Mouse (Mus musculus) lung, adult 10 weeks (tissue): Measurements from ENCODE around the gene Dtx2. TPM values are rescaled to one million over a fixed set of nuclear protein-coding genes. Genes with fewer than 3 reads are reported as not detected.

Source experiments
- polyA plus RNA-seq: library from polyadenylated mRNA; stranded (reverse); fragments of 350-450 nt; fragmentation: Illumina TruSeq; extraction: RNeasy Lipid Tissue Mini Kit (QIAGEN cat#74804); gene quantifications from one replicate; pipeline ENCODE4 v1.2.3, GENCODE M21; 2014; ENCODE audit warnings: low read depth, low replicate concordance; ENCODE audit not compliant: insufficient read depth

The Dtx2 gene
- 9.9 TPM for polyA plus RNA-seq

GRCm38 (mm10) chr5:135994725-135995687, at the start of gene Dtx2:
TSS of gene Dtx2 (plus strand) at chr5:135994800.

GRCm38 (mm10) chr5:135974365-135974764, 20.2 kb upstream of the Dtx2 start, which contains the start of gene Ssc4d:
TSS of gene Ssc4d (minus strand) at chr5:135974531.

GRCm38 (mm10) chr5:135979904-135980303, 14.7 kb upstream of the Dtx2 start, which contains the start of gene Zp3:
TSS of gene Zp3 (plus strand) at chr5:135980099.

GRCm38 (mm10) chr5:136038258-136039214, 43.9 kb downstream of the Dtx2 start, which contains the start of gene Upk3b:
TSS of gene Upk3b (plus strand) at chr5:136038496.

GRCm38 (mm10) chr5:136054301-136055077, 59.9 kb downstream of the Dtx2 start, which contains the start of gene Upk3bl:
TSS of gene Upk3bl (plus strand) at chr5:136054492.

Other genes with a start within 250 kb of the Dtx2 start
- gene Styxl1, start 216.4 kb upstream of the Dtx2 start, polyA plus RNA-seq: 2.5 TPM
- 172 TPM for gene Mdh2, start 216.3 kb upstream of the Dtx2 start, polyA plus RNA-seq
- gene Srrm3, start 187.9 kb upstream of the Dtx2 start, polyA plus RNA-seq: not detected
- 179 TPM for gene Hspb1, start 106.9 kb upstream of the Dtx2 start, polyA plus RNA-seq
- gene Ywhag, start 60.2 kb upstream of the Dtx2 start, polyA plus RNA-seq: 53.1 TPM
- gene Ssc4d, start 20.3 kb upstream of the Dtx2 start, polyA plus RNA-seq: 1.0 TPM
- gene Zp3, start 14.7 kb upstream of the Dtx2 start, polyA plus RNA-seq: not detected
- gene Upk3b, start 43.7 kb downstream of the Dtx2 start, polyA plus RNA-seq: 31.1 TPM
- gene Upk3bl, start 59.7 kb downstream of the Dtx2 start, polyA plus RNA-seq: not detected
- 7.2 TPM for gene Rasa4, start 89.1 kb downstream of the Dtx2 start, polyA plus RNA-seq
- 83.0 TPM for gene Polr2j, start 121.8 kb downstream of the Dtx2 start, polyA plus RNA-seq
- gene Lrwd1, start 141.3 kb downstream of the Dtx2 start, polyA plus RNA-seq: 11.3 TPM
- 7.6 TPM for gene Alkbh4, start 141.3 kb downstream of the Dtx2 start, polyA plus RNA-seq
- gene Orai2, start 175.9 kb downstream of the Dtx2 start, polyA plus RNA-seq: 7.5 TPM
- 27.5 TPM for gene Prkrip1, start 204.2 kb downstream of the Dtx2 start, polyA plus RNA-seq